Mouse (Mus musculus): ENCODE measurements around the gene Srp14.

Srp14 gene

GRCm38 (mm10) chr2:118479550-118479909 is at the start of gene Srp14:
Gene Srp14 (minus strand): TSS chr2:118479711.
- DNase-seq (ENCODE audit: inconsistent ontology term) = peak; percentile 96

- DNase-seq (ENCODE audit: inconsistent ontology term) = no peak
Observed at GRCm38 (mm10) chr2:118526545-118526944, 47.0 kb upstream of the Srp14 start.

- DNase-seq (ENCODE audit: inconsistent ontology term) = no peak
Observed at GRCm38 (mm10) chr2:118524811-118525210, 45.3 kb upstream of the Srp14 start.

GRCm38 (mm10) chr2:118523163-118523730 is 43.7 kb upstream of the Srp14 start:
- no peak for DNase-seq (ENCODE audit: inconsistent ontology term)

GRCm38 (mm10) chr2:118522265-118522664 is 42.8 kb upstream of the Srp14 start:
- no peak for DNase-seq (ENCODE audit: inconsistent ontology term)

- DNase-seq (ENCODE audit: inconsistent ontology term) = peak; percentile 82
Observed at GRCm38 (mm10) chr2:118520042-118520933, 40.8 kb upstream of the Srp14 start.

- no peak for DNase-seq (ENCODE audit: inconsistent ontology term)
Observed at GRCm38 (mm10) chr2:118512418-118513377, 33.2 kb upstream of the Srp14 start.

GRCm38 (mm10) chr2:118511779-118512417 is 32.4 kb upstream of the Srp14 start:
- DNase-seq (ENCODE audit: inconsistent ontology term) = no peak

GRCm38 (mm10) chr2:118510447-118511310 is 31.2 kb upstream of the Srp14 start:
- DNase-seq (ENCODE audit: inconsistent ontology term) = peak; percentile 99

- no peak for DNase-seq (ENCODE audit: inconsistent ontology term)
Observed at GRCm38 (mm10) chr2:118509688-118510446, 30.4 kb upstream of the Srp14 start.

- peak; percentile 78 for DNase-seq (ENCODE audit: inconsistent ontology term)
Observed at GRCm38 (mm10) chr2:118507126-118507525, 27.6 kb upstream of the Srp14 start.

- DNase-seq (ENCODE audit: inconsistent ontology term) = no peak
Observed at GRCm38 (mm10) chr2:118500191-118500590, 20.7 kb upstream of the Srp14 start.

- no peak for DNase-seq (ENCODE audit: inconsistent ontology term)
Observed at GRCm38 (mm10) chr2:118499135-118499961, 19.8 kb upstream of the Srp14 start.

GRCm38 (mm10) chr2:118498476-118498875 is 19.0 kb upstream of the Srp14 start:
- no peak for DNase-seq (ENCODE audit: inconsistent ontology term)

- DNase-seq (ENCODE audit: inconsistent ontology term) = no peak
Observed at GRCm38 (mm10) chr2:118497890-118498289, 18.4 kb upstream of the Srp14 start.

GRCm38 (mm10) chr2:118495024-118495423 is 15.5 kb upstream of the Srp14 start:
- no peak for DNase-seq (ENCODE audit: inconsistent ontology term)

- DNase-seq (ENCODE audit: inconsistent ontology term) = no peak
Observed at GRCm38 (mm10) chr2:118491741-118492395, 12.4 kb upstream of the Srp14 start.

GRCm38 (mm10) chr2:118491281-118491731 is 11.8 kb upstream of the Srp14 start:
- DNase-seq (ENCODE audit: inconsistent ontology term) = no peak
